Mouse (Mus musculus): ENCODE measurements around the gene Rufy2. TPM values are rescaled to one million over a fixed set of nuclear protein-coding genes. Genes with fewer than 3 reads are reported as not detected.
"Not testable (repeated sequence)": the region's sequence is repeated elsewhere in the genome, so short reads cannot be mapped to it uniquely, and the experiment has no call there.

The Rufy2 gene
- total RNA-seq, 1 experiment from 2014 or later = 34.0 TPM

DNA sequence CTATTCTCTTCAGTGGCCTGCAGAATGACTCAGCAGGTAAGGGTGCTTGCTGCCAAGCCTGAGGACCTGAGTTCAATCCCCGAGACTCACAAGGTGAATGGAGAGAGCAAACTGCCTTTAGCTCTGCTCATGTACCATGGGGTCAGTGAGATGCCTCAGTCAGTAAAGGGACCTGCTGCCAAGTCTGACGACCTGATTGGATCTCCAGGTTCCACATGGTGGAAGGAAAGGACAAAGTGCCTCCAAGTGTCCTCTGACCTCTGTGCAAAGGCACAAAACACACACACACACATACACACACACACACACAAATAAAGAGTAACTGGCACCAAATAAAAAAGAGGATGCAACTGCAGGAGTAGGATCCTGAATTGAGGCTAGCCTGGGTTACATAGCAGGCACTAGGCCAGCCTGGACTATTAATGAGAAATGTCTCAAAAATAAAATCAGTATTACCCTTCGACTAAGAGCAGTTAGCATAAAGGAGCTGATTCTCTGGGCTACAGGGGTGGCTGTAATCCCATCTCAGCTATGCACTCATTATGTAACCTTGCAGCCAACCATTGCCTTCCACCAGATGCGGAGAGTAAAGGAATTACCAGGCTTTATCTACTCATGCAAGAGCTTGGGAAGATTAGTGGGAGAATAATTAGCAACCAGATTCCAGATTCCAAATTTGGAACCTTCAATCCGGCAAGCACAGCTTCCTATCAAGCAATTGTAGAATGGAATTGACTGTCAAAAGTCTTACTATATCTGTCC is 60.0 kb downstream of the Rufy2 start:
- ATAC-seq (ENCODE audit: extremely low read depth, insufficient number of reproducible peaks, low FRiP score, poor library complexity, severe bottlenecking) = no peak

DNA sequence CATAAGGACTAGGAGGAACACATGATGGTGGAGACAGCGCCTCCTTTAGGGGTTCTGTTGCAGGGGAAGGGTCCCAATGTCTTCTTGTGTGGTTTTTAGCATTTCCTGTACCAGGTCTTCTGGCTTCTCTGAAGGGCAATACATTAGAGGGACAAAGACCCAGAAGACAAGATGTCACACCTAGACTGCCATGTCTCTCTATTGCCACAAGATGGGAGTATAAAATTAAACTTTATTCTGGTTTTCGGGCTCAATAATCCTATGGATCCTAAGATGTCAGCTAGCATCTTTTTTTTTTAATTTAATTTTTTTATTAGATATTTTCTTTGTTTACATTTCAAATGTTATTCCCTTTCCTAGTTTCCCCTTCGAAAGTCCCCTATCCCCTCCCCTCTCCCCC is 63.1 kb downstream of the Rufy2 start:
- ATAC-seq (ENCODE audit: extremely low read depth, insufficient number of reproducible peaks, low FRiP score, poor library complexity, severe bottlenecking) = no peak

- no peak for ATAC-seq (ENCODE audit: extremely low read depth, insufficient number of reproducible peaks, low FRiP score, poor library complexity, severe bottlenecking)
Measured at GRCm38 (mm10) chr10:63047751-63048150, 67.7 kb downstream of the Rufy2 start.

DNA sequence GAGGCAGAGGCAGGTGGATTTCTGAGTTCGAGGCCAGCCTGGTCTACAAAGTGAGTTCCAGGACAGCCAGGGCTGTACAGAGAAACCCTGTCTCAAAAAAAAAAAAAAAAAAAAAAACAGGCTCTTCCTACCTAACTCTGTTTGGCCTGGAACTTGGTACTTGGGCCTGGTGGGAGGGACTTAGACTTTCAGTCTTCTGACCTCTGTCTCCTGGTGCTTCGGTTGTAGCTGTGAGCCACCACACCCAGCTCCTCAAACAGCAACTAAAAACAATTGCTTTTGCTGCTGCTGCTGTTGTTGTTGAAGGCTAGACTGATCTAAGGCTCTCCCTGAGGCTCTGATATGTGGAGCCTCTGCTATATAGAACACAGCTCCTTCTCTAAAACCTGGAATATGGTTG is 69.1 kb downstream of the Rufy2 start:
- ATAC-seq (ENCODE audit: extremely low read depth, insufficient number of reproducible peaks, low FRiP score, poor library complexity, severe bottlenecking) = no peak

DNA sequence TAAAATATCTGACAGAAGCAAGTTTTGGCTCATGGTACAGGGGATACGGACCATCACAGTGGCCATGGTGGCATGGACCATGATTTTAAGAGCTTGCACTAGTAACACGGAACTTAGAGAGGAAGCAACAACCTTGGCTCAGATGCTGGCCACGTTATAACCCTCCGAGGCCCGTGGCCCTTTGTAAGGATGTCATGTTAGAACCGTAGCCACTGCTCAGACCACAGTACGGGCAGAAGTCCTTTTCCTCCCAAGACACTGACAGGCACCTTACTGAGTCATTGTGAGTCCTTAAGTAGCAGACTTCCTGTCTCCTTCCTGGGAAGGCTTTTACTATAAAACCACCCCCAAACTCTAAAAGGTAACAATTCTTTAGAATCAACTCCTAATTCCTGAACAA is 71.2 kb downstream of the Rufy2 start:
- no peak for ATAC-seq (ENCODE audit: extremely low read depth, insufficient number of reproducible peaks, low FRiP score, poor library complexity, severe bottlenecking)

GRCm38 (mm10) chr10:63052011-63052410 is 72.0 kb downstream of the Rufy2 start:
- no peak for ATAC-seq (ENCODE audit: extremely low read depth, insufficient number of reproducible peaks, low FRiP score, poor library complexity, severe bottlenecking)

GRCm38 (mm10) chr10:63053007-63053406 is 73.0 kb downstream of the Rufy2 start:
- no peak for ATAC-seq (ENCODE audit: extremely low read depth, insufficient number of reproducible peaks, low FRiP score, poor library complexity, severe bottlenecking)

GRCm38 (mm10) chr10:63054071-63054470 is 74.0 kb downstream of the Rufy2 start:
- ATAC-seq (ENCODE audit: extremely low read depth, insufficient number of reproducible peaks, low FRiP score, poor library complexity, severe bottlenecking) = not testable (repeated sequence)

- ATAC-seq (ENCODE audit: extremely low read depth, insufficient number of reproducible peaks, low FRiP score, poor library complexity, severe bottlenecking) = no peak
Measured at GRCm38 (mm10) chr10:63054586-63054985, 74.6 kb downstream of the Rufy2 start.

- no peak for ATAC-seq (ENCODE audit: extremely low read depth, insufficient number of reproducible peaks, low FRiP score, poor library complexity, severe bottlenecking)
Measured at GRCm38 (mm10) chr10:63056966-63057750, 77.1 kb downstream of the Rufy2 start.

- no peak for ATAC-seq (ENCODE audit: extremely low read depth, insufficient number of reproducible peaks, low FRiP score, poor library complexity, severe bottlenecking)
Measured at GRCm38 (mm10) chr10:63059862-63060261, 79.8 kb downstream of the Rufy2 start, which contains the start of gene Pbld1. Pbld1 (plus strand) TSS chr10:63060162.

GRCm38 (mm10) chr10:63060406-63060805 is 80.4 kb downstream of the Rufy2 start:
- ATAC-seq (ENCODE audit: extremely low read depth, insufficient number of reproducible peaks, low FRiP score, poor library complexity, severe bottlenecking) = no peak

- ATAC-seq (ENCODE audit: extremely low read depth, insufficient number of reproducible peaks, low FRiP score, poor library complexity, severe bottlenecking) = no peak
Measured at GRCm38 (mm10) chr10:63061266-63061665, 81.2 kb downstream of the Rufy2 start.

- no peak for ATAC-seq (ENCODE audit: extremely low read depth, insufficient number of reproducible peaks, low FRiP score, poor library complexity, severe bottlenecking)
Measured at GRCm38 (mm10) chr10:63062696-63063095, 82.7 kb downstream of the Rufy2 start.

- no peak for ATAC-seq (ENCODE audit: extremely low read depth, insufficient number of reproducible peaks, low FRiP score, poor library complexity, severe bottlenecking)
Measured at GRCm38 (mm10) chr10:63063365-63063764, 83.3 kb downstream of the Rufy2 start.

- ATAC-seq (ENCODE audit: extremely low read depth, insufficient number of reproducible peaks, low FRiP score, poor library complexity, severe bottlenecking) = no peak
Measured at GRCm38 (mm10) chr10:63064516-63064915, 84.5 kb downstream of the Rufy2 start.

DNA sequence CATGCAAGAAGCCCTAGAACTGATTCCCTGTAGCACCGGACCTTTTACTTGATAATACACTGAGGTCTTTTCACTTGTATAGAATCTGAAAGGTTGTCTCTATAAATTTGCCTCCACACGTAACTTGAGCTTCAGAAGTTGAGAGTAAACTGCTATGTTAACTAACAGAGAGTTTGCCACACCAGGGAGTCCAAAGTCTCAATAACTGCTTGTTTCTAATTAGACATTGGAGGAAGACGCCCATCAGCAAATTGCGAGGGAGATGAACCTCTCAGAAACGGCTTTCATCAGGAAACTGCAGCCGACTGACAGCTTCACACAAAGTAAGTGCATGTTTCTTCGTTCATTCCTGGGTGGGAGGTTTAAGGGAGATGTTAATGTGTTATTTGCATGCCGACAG is 85.5 kb downstream of the Rufy2 start:
- ATAC-seq (ENCODE audit: extremely low read depth, insufficient number of reproducible peaks, low FRiP score, poor library complexity, severe bottlenecking) = no peak

GRCm38 (mm10) chr10:63065988-63066387 is 86.0 kb downstream of the Rufy2 start:
- ATAC-seq (ENCODE audit: extremely low read depth, insufficient number of reproducible peaks, low FRiP score, poor library complexity, severe bottlenecking) = peak; percentile 82
